ENCODE assay signal across 8 mouse cellular contexts in the genomic region with DNA sequence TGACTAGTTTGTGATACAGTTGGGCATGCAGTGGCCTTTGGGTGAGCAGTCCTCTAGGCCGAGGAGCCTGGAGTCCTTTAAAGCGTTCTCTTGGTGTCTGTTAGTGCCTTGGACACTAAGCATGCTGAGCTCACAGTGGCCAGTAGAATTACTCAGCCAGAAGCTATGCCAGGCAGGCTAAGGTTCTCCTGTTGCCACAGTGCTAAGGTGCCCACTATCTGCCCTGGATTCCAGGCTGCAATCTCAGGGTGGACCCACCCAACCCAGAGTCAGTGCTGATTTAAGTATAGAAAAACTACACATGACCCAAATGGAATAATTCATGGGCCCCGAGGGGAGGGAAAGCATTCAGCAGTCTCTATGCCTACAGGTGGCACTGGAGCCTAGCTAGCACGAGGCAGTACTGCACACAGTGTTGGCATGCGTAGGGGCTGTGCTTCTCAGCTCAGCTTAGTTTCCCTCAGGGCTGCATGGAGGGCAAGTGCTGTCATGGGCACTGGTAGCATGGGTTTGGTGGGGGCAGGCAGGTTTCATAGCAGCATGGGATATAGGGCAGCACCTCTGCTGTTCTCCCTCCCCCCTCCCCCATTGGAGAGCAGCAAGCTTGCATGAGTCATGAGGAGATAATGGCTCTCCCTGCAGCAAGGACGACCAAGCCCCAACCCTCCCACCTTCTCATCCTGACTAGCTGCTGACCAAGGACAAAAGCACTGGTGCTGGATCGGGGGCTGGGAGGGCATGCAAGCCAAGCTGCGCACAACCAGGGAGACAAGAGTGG. TPM values are rescaled to one million over a fixed set of nuclear protein-coding genes. Genes with fewer than 3 reads are reported as not detected.
DNase-seq lines count a peak whose midpoint lies in the region; ATAC-seq lines count a peak whose summit lies in the region.

No protein-coding gene starts in this region.

- H3K27me3 ChIP-seq in megakaryocyte, embryonic 14.5 days (replicated peaks) = no peaks in the 10 kb centered on the region
- H3K27me3 ChIP-seq in heart, embryonic 11.5 days (ENCODE audit: control insufficient read depth, insufficient read depth, low read length) = no peaks in the 10 kb centered on the region
- H3K27me3 ChIP-seq in kidney, embryonic 16.5 days (ENCODE audit: insufficient read depth, low read length) = no peaks in the 10 kb centered on the region
- H3K27me3 ChIP-seq in neural tube, embryonic 12.5 days (replicated peaks) = no peaks in the 10 kb centered on the region

- H3K4me1 ChIP-seq in megakaryocyte, embryonic 14.5 days = peaks cover 71% of the 10 kb centered on the region
- H3K4me1 ChIP-seq in heart, embryonic 11.5 days (ENCODE audit: control insufficient read depth, insufficient read depth, low read length) = peaks cover 9% of the 10 kb centered on the region
- 0 out of 2 replicates have a peak, but pooled peaks cover 8% of the 10 kb centered on the region for H3K4me1 ChIP-seq in kidney, embryonic 16.5 days (ENCODE audit: insufficient read depth, low read length)
- H3K4me1 ChIP-seq in neural tube, embryonic 12.5 days = peaks cover 15% of the 10 kb centered on the region; the same call in 1 of the 2 replicates

- ATAC-seq in megakaryocyte, adult 5-6 weeks (ENCODE audit: poor library complexity, severe bottlenecking) = no peak
- peak; percentile 43; the same call in 1 of the 2 replicates for ATAC-seq in heart, embryonic 11.5 days (replicated peaks; ENCODE audit: insufficient number of reproducible peaks, low FRiP score, low TSS enrichment)
- peak; percentile 78 for ATAC-seq in kidney, embryonic 16.5 days (ENCODE audit: low FRiP score, low TSS enrichment)
- ATAC-seq in neural tube, embryonic 12.5 days (ENCODE audit: low FRiP score, low read depth) = peak; percentile 43; the same call in 1 of the 2 replicates

- H3K9me3 ChIP-seq in megakaryocyte, embryonic 14.5 days = no peaks in the 10 kb centered on the region
- H3K9me3 ChIP-seq in heart, embryonic 11.5 days (replicated peaks; ENCODE audit: control insufficient read depth, low read length) = no peaks in the 10 kb centered on the region
- no peaks in the 10 kb centered on the region for H3K9me3 ChIP-seq in kidney, embryonic 16.5 days (ENCODE audit: low read length)
- H3K9me3 ChIP-seq in neural tube, embryonic 12.5 days = no peaks in the 10 kb centered on the region

- WGBS in heart, embryonic 11.5 days (ENCODE audit: insufficient replicate concordance) = 60% methylated on average over 8 of the region's 8 CpGs
- WGBS in kidney, embryonic 16.5 days = 60% methylated on average over 8 of the region's 8 CpGs
- 68% methylated on average over 8 of the region's 8 CpGs for WGBS in neural tube, embryonic 12.5 days

- no peak overlapping the region for H3K27ac ChIP-seq in heart, embryonic 11.5 days (ENCODE audit: low read depth, low read length)
- no peak overlapping the region for H3K27ac ChIP-seq in kidney, embryonic 16.5 days (ENCODE audit: low read length)
- H3K27ac ChIP-seq in neural tube, embryonic 12.5 days = no peak overlapping the region

- H3K36me3 ChIP-seq in megakaryocyte, embryonic 14.5 days (replicated peaks; ENCODE audit: low read length) = peaks cover 100% of the 10 kb centered on the region
- no peaks in the 10 kb centered on the region; the same call in 1 of the 2 replicates for H3K36me3 ChIP-seq in heart, embryonic 11.5 days (ENCODE audit: control insufficient read depth, insufficient read depth, low read length)
- no peaks in the 10 kb centered on the region for H3K36me3 ChIP-seq in kidney, embryonic 16.5 days (ENCODE audit: insufficient read depth, low read length)
- H3K36me3 ChIP-seq in neural tube, embryonic 12.5 days = peaks cover 42% of the 10 kb centered on the region

- H3K9ac ChIP-seq in heart, embryonic 11.5 days (ENCODE audit: low read depth, low read length) = no peak overlapping the region
- H3K9ac ChIP-seq in kidney, embryonic 16.5 days (replicated peaks; ENCODE audit: low read length) = no peak overlapping the region
- H3K9ac ChIP-seq in neural tube, embryonic 12.5 days = no peak overlapping the region

- H3K4me3 ChIP-seq in megakaryocyte, embryonic 14.5 days (replicated peaks) = peak overlapping the region; percentile 40
- no peak overlapping the region for H3K4me3 ChIP-seq in heart, embryonic 11.5 days (ENCODE audit: low read depth, low read length)
- no peak overlapping the region for H3K4me3 ChIP-seq in kidney, embryonic 16.5 days (ENCODE audit: low read length)
- H3K4me3 ChIP-seq in neural tube, embryonic 12.5 days = no peak overlapping the region

- no peak overlapping the region for H3K4me2 ChIP-seq in heart, embryonic 11.5 days
- no peak overlapping the region for H3K4me2 ChIP-seq in kidney, embryonic 16.5 days (replicated peaks; ENCODE audit: low read depth, low read length)
- no peak overlapping the region for H3K4me2 ChIP-seq in neural tube, embryonic 12.5 days (replicated peaks)

- peak; percentile 68 for DNase-seq in adrenal gland, postnatal 10 days
- DNase-seq in T-cell, adult 2 months (ENCODE audit: low spot score) = no peak
- DNase-seq in urinary bladder, postnatal 4 days (ENCODE audit: low spot score in 2 of 2) = no peak

RNA-seq across cellular contexts. Expression of gene Psmg4, which starts 29.8 kb away (rescaled TPM):
- polyA plus RNA-seq in megakaryocyte, embryonic 14.5 days (2012; ENCODE audit: insufficient read depth, low replicate concordance) = 32.8 and 36.0 TPM in 2 replicates
- 54.0 and 59.5 TPM in 2 replicates for total RNA-seq in megakaryocyte, adult 5-6 weeks (2015)
- total RNA-seq in megakaryocyte, adult 5-6 weeks (2017) = 182 TPM in 2 replicates
- 10 to 100 TPM; 35.4 to 43.9 TPM for total RNA-seq in adrenal gland, postnatal 10 days (2021)
- polyA plus RNA-seq in heart, embryonic 11.5 days (2014; fragmentation: Nextera tagmentation; extraction: Ambion mirVana) = 59.0 and 66.1 TPM in 2 replicates
- 67.4 and 74.9 TPM in 2 replicates for polyA plus RNA-seq in kidney, embryonic 16.5 days (2015; fragmentation: Nextera tagmentation; extraction: Ambion mirVana)
- 96.9 and 101 TPM in 2 replicates for polyA plus RNA-seq in neural tube, embryonic 12.5 days (2016; fragmentation: Nextera tagmentation; extraction: Ambion mirVana)
